In the genomic region with DNA sequence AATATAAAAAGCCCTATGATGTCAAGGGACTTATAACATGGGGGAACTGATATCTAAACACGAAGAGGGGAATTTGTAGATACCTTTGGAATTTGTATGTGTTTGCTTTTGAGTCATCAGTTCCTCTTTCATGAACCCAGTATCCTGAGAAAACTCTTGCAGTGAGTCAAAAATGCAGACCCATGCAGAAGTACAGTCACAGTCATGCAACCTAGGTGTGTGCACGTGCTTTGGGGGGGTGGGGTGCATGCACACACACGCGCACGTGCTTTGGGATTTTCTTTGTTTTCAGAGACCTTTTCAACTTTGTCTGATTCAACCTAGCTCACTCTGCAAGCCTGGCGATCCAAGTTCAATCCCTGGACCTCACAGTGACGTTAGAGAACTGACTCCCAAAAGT, we compare ENCODE assay signal across 1 mouse cellular context.
TF ChIP-seq lines count a peak whose summit lies in the region.

No protein-coding gene starts in this region.

TF ChIP-seq in CH12.LX, 34 proteins besides CTCF, POLR2A, EP300 and RAD21:
- TF ChIP-seq ZMIZ1 (IDR thresholded peaks at IDR 0.05; ENCODE audit: low read depth, low read length): no peak
- TF ChIP-seq MXI1 (IDR thresholded peaks at IDR 0.05; ENCODE audit: low read depth, low read length): peak; percentile 81
- TF ChIP-seq MAX (IDR thresholded peaks at IDR 0.05; ENCODE audit: low read length): peak; percentile 97
- TF ChIP-seq ZNF384 (IDR thresholded peaks at IDR 0.05; ENCODE audit: low read depth, low read length): no peak
- TF ChIP-seq GABPA (IDR thresholded peaks at IDR 0.05; ENCODE audit: insufficient replicate concordance, low read depth, low read length): no peak
- TF ChIP-seq USF1 (IDR thresholded peaks at IDR 0.05; ENCODE audit: low read depth, low read length): no peak
- TF ChIP-seq ELF1 (IDR thresholded peaks at IDR 0.05; ENCODE audit: low read depth, low read length): peak; percentile 29; the same call in 1 of the 2 replicates
- TF ChIP-seq ZC3H11A (IDR thresholded peaks at IDR 0.05; ENCODE audit: low read depth, low read length): no peak
- no peak for TF ChIP-seq TBP (conservative IDR thresholded peaks at IDR 0.05; ENCODE audit: low read depth, low read length)
- peak; percentile 83 for TF ChIP-seq CHD2 (IDR thresholded peaks at IDR 0.05; ENCODE audit: low read length)
- no peak for TF ChIP-seq NRF1 (IDR thresholded peaks at IDR 0.05; ENCODE audit: low read depth, low read length)
- TF ChIP-seq HCFC1 (IDR thresholded peaks at IDR 0.05; ENCODE audit: low read depth, low read length): no peak
- TF ChIP-seq IRF4 (IDR thresholded peaks at IDR 0.05; ENCODE audit: low read depth, low read length): peak; percentile 98
- 0 out of 2 replicates have a peak, but pooled peaks have one; percentile 56 for TF ChIP-seq MEF2A (IDR thresholded peaks at IDR 0.05; ENCODE audit: borderline replicate concordance, low read depth, low read length)
- TF ChIP-seq NELFE (IDR thresholded peaks at IDR 0.05; ENCODE audit: low read depth, low read length): no peak
- TF ChIP-seq BHLHE40 (IDR thresholded peaks at IDR 0.05; ENCODE audit: low read depth, low read length): peak; percentile 100
- no peak for TF ChIP-seq ZKSCAN1 (IDR thresholded peaks at IDR 0.05; ENCODE audit: borderline replicate concordance, low read depth, low read length)
- TF ChIP-seq ETS1 (conservative IDR thresholded peaks at IDR 0.05; ENCODE audit: low read depth, low read length): peak; percentile 99
- TF ChIP-seq SMC3 (IDR thresholded peaks at IDR 0.05; ENCODE audit: low read depth, low read length): no peak
- no peak for TF ChIP-seq USF2 (conservative IDR thresholded peaks at IDR 0.05; ENCODE audit: low read depth, low read length)
- TF ChIP-seq JUND (conservative IDR thresholded peaks at IDR 0.05; ENCODE audit: low read depth, low read length): peak; percentile 90
- no peak for TF ChIP-seq PAX5 (IDR thresholded peaks at IDR 0.05; ENCODE audit: low read length)
- peak; percentile 79 for TF ChIP-seq JUN (IDR thresholded peaks at IDR 0.05; ENCODE audit: insufficient read depth, low read depth, low read length)
- TF ChIP-seq POLR2AphosphoS2 (IDR thresholded peaks at IDR 0.05; ENCODE audit: low read depth, low read length): no peak
- TF ChIP-seq RCOR1 (conservative IDR thresholded peaks at IDR 0.05; ENCODE audit: low read depth, low read length): peak; percentile 91; the same call in 1 of the 2 replicates
- TF ChIP-seq UBTF (IDR thresholded peaks at IDR 0.05; ENCODE audit: low read depth, low read length): no peak
- TF ChIP-seq MAFK (IDR thresholded peaks at IDR 0.05; ENCODE audit: insufficient replicate concordance, low read length): peak; percentile 86
- 0 out of 2 replicates have a peak, but pooled peaks have one; percentile 17 for TF ChIP-seq MAZ (IDR thresholded peaks at IDR 0.05; ENCODE audit: low read depth, low read length)
- peak; percentile 95 for TF ChIP-seq MYC (IDR thresholded peaks at IDR 0.05; ENCODE audit: low read depth, low read length)
- 0 out of 2 replicates have a peak, but pooled peaks have one; percentile 33 for TF ChIP-seq KAT2A (IDR thresholded peaks at IDR 0.05; ENCODE audit: insufficient replicate concordance, low read length)
- peak; percentile 84 for TF ChIP-seq TCF12 (IDR thresholded peaks at IDR 0.05; ENCODE audit: low read depth, low read length)
